Comparison of ENCODE assay signal across 10 mouse cellular contexts in the genomic region with DNA sequence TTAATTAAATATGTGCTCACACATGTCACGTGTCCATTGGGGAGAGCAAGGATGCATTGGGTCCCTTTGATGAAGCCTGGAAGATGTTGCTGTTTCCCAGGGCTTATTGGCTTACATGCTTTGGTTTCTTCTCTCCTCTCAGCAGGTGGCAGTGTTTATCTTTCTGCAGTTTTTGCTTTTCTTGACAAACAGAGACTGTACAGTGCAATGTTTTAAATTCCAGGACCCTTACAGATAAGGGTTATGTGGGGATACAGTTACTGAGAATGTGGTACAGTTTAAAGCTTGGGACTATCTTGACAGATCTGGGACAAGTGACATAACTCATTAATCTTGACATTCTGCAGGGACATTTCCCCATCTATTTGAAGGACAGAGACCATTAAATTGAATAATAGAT. TPM values are rescaled to one million over a fixed set of nuclear protein-coding genes. Genes with fewer than 3 reads are reported as not detected.
A peak's percentile ranks its signal among the peaks of the same experiment; 100 is the strongest.
DNase-seq lines count a peak whose midpoint lies in the region; ATAC-seq and TF ChIP-seq lines count a peak whose summit lies in the region.
"Had no signal": no experiment of that assay in that cellular context is flagged by ENCODE, and none has a peak within 500 bp of the region (broad histone marks: within the 10 kb centered on the region; RNA-seq: fewer than 3 reads in every experiment).

No protein-coding gene starts in this region.

- no peaks in the 10 kb centered on the region for H3K36me3 ChIP-seq in heart, postnatal 0 days (replicated peaks; ENCODE audit: control insufficient read depth, insufficient read depth, low read length)
- H3K36me3 ChIP-seq in neural tube, embryonic 15.5 days: no peaks in the 10 kb centered on the region
- H3K36me3 ChIP-seq: limb, embryonic 13.5 days had no signal

- H3K4me2 ChIP-seq in heart, postnatal 0 days (ENCODE audit: low read depth, low read length): no peak overlapping the region
- H3K4me2 ChIP-seq in neural tube, embryonic 15.5 days: no peak overlapping the region
- H3K4me2 ChIP-seq: limb, embryonic 13.5 days had no signal

- TF ChIP-seq CTCF in heart, postnatal 0 days (IDR thresholded peaks at IDR 0.05; ENCODE audit: low read depth): peak; percentile 59

- H3K9ac ChIP-seq in heart, postnatal 0 days (replicated peaks; ENCODE audit: low read depth, low read length): no peak overlapping the region
- no peak overlapping the region for H3K9ac ChIP-seq in neural tube, embryonic 15.5 days (replicated peaks)
- H3K9ac ChIP-seq: limb, embryonic 13.5 days had no signal

- 0 out of 2 replicates have a peak, but pooled peaks cover 3% of the 10 kb centered on the region for H3K9me3 ChIP-seq in heart, postnatal 0 days (replicated peaks; ENCODE audit: control insufficient read depth, low read length)
- H3K9me3 ChIP-seq in neural tube, embryonic 15.5 days (replicated peaks): no peaks in the 10 kb centered on the region
- H3K9me3 ChIP-seq: limb, embryonic 13.5 days had no signal

- intact Hi-C loops in heart, postnatal 36 days (cut with DNase I): loop anchor here (1.0 kb wide), 1 partner anchor 499 kb away; no protein-coding TSS in a partner anchor
- intact Hi-C loops in gastrocnemius, postnatal 14 days (cut with DNase I; ENCODE audit: low total_unique reads): no loop called here

- H3K4me3 ChIP-seq in heart, postnatal 0 days (ENCODE audit: low read depth, low read length): no peak overlapping the region
- H3K4me3 ChIP-seq in neural tube, embryonic 15.5 days (replicated peaks): no peak overlapping the region
- H3K4me3 ChIP-seq: limb, embryonic 13.5 days had no signal

- H3K27ac ChIP-seq in heart, postnatal 0 days (ENCODE audit: low read depth): no peak overlapping the region
- no peak overlapping the region for H3K27ac ChIP-seq in neural tube, embryonic 15.5 days (replicated peaks)
- H3K27ac ChIP-seq: limb, embryonic 13.5 days had no signal

- WGBS in heart, postnatal 0 days: 26% methylated on average over 1 of the region's 1 CpGs
- 50% methylated on average over 1 of the region's 1 CpGs for WGBS in neural tube, embryonic 15.5 days

- no peaks in the 10 kb centered on the region for H3K27me3 ChIP-seq in heart, postnatal 0 days (ENCODE audit: control insufficient read depth, insufficient read depth, low read length)
- no peaks in the 10 kb centered on the region for H3K27me3 ChIP-seq in neural tube, embryonic 15.5 days (replicated peaks)
- H3K27me3 ChIP-seq: limb, embryonic 13.5 days had no signal

- ATAC-seq in heart, postnatal 0 days (ENCODE audit: insufficient read depth, low read depth): no peak
- peak; percentile 59; the same call in 1 of the 2 replicates for ATAC-seq in neural tube, embryonic 15.5 days (ENCODE audit: low FRiP score)

- no peaks in the 10 kb centered on the region for H3K4me1 ChIP-seq in heart, postnatal 0 days (ENCODE audit: control insufficient read depth, insufficient read depth)
- no peaks in the 10 kb centered on the region for H3K4me1 ChIP-seq in neural tube, embryonic 15.5 days
- H3K4me1 ChIP-seq: limb, embryonic 13.5 days had no signal

- no peak for TF ChIP-seq EP300 in heart, postnatal 0 days (IDR thresholded peaks at IDR 0.05; ENCODE audit: low read depth)

- DNase-seq in heart, postnatal 0 days (ENCODE audit: low spot score): no peak
- no peak for DNase-seq in heart, postnatal 36 days
- DNase-seq in lung, postnatal 10 days: peak; percentile 2
- no peak for DNase-seq in lung, postnatal 25 days (ENCODE audit: low spot score)
- peak; percentile 9 for DNase-seq in embryo, embryonic 11.5 days (ENCODE audit: low read depth, low spot score)
- no peak for DNase-seq in gastrocnemius, postnatal 14 days
- no peak for DNase-seq in adrenal gland, adult 2 months

RNA-seq across cellular contexts. Expression of gene Daw1, which starts 58.7 kb away (rescaled TPM):
- total RNA-seq in heart, postnatal 0 days (2014; rRNA removed; ENCODE audit: low replicate concordance): not detected in 2 replicates
- 0.16 TPM in 1 of 2 replicates, not detected in the other for polyA plus RNA-seq in heart, postnatal 0 days (2015; fragmentation: Nextera tagmentation; extraction: Ambion mirVana)
- total RNA-seq in heart, postnatal 36 days (2021): not detected
- polyA plus RNA-seq in neural tube, embryonic 15.5 days (2015; fragmentation: Nextera tagmentation; extraction: Ambion mirVana): 1.2 and 1.4 TPM in 2 replicates
- not detected for total RNA-seq in gastrocnemius, postnatal 14 days (2021)
- total RNA-seq in adrenal gland, adult 2 months (2021): not detected
- polyA plus RNA-seq in adrenal gland, adult 2 months (2012; rRNA removed): not detected in 2 replicates
- total RNA-seq: monocyte, adult 5-6 weeks had no signal

Comparison
In these comparisons a context has a peak if more than half of its experiments do, and no peak if none do; other contexts are left out.
1. DNase-seq: peak in lung, postnatal 10 days (single experiment) and embryo, embryonic 11.5 days (single experiment); none in heart, postnatal 0 days (single experiment), heart, postnatal 36 days (0 of 2), lung, postnatal 25 days (single experiment), gastrocnemius, postnatal 14 days (single experiment) and adrenal gland, adult 2 months (single experiment).